Mouse (Mus musculus): ENCODE measurements around the gene Dmrt1. TPM values are rescaled to one million over a fixed set of nuclear protein-coding genes. Genes with fewer than 3 reads are reported as not detected.

The Dmrt1 gene
- polyA plus RNA-seq, 1 experiment from 2014 or later: 0.61 TPM

- Histone ChIP-seq H3K4me3 (no peak overlapping the region), H3K27me3 (ENCODE audit: poor library complexity, severe bottlenecking) (no peaks in the 10 kb centered on the region; the same call in 1 of the 2 replicates), H3K9me3 (no peaks in the 10 kb centered on the region), H3K4me1 (no peaks in the 10 kb centered on the region), H3K27ac (no peak overlapping the region), H3K36me3 (replicated peaks) (no peaks in the 10 kb centered on the region)
- 77% methylated on average over 3 of the region's 3 CpGs for WGBS
- DNase-seq (ENCODE audit: extremely low spot score, low spot score): no peak
Observed at GRCm38 (mm10) chr19:25647136-25647535, 141.7 kb downstream of the Dmrt1 start.

- no peak for DNase-seq (ENCODE audit: extremely low spot score, low spot score)
Observed at GRCm38 (mm10) chr19:25648701-25649100, 143.3 kb downstream of the Dmrt1 start.

GRCm38 (mm10) chr19:25650474-25650873 is 145.1 kb downstream of the Dmrt1 start:
- Histone ChIP-seq H3K27ac (no peak overlapping the region), H3K27me3 (ENCODE audit: poor library complexity, severe bottlenecking) (no peaks in the 10 kb centered on the region; the same call in 1 of the 2 replicates), H3K4me1 (peaks cover 12% of the 10 kb centered on the region), H3K4me3 (no peak overlapping the region), H3K36me3 (replicated peaks) (no peaks in the 10 kb centered on the region), H3K9me3 (no peaks in the 10 kb centered on the region)
- WGBS: 82% methylated on average over 10 of the region's 10 CpGs
- no peak for DNase-seq (ENCODE audit: extremely low spot score, low spot score)

More at GRCm38 (mm10) chr19:25648701-25649100, 143.3 kb downstream of the Dmrt1 start:
- no peak overlapping the region for H3K4me3 ChIP-seq
- no peaks in the 10 kb centered on the region for H3K36me3 ChIP-seq (replicated peaks)
- no peaks in the 10 kb centered on the region; the same call in 1 of the 2 replicates for H3K27me3 ChIP-seq (ENCODE audit: poor library complexity, severe bottlenecking)
- WGBS: 84% methylated on average over 4 of the region's 4 CpGs
- no peaks in the 10 kb centered on the region for H3K9me3 ChIP-seq
- H3K4me1 ChIP-seq: no peaks in the 10 kb centered on the region
- no peak overlapping the region for H3K27ac ChIP-seq

GRCm38 (mm10) chr19:25652560-25652959 is 147.1 kb downstream of the Dmrt1 start:
- peaks cover 12% of the 10 kb centered on the region for H3K4me1 ChIP-seq
- H3K27me3 ChIP-seq (ENCODE audit: poor library complexity, severe bottlenecking): no peaks in the 10 kb centered on the region; the same call in 1 of the 2 replicates
- no peaks in the 10 kb centered on the region for H3K9me3 ChIP-seq
- no peak overlapping the region for H3K27ac ChIP-seq
- DNase-seq (ENCODE audit: extremely low spot score, low spot score): no peak
- no peak overlapping the region for H3K4me3 ChIP-seq
- no peaks in the 10 kb centered on the region for H3K36me3 ChIP-seq (replicated peaks)
- WGBS: 79% methylated on average over 5 of the region's 5 CpGs

Other genes starting within 250 kb of the Dmrt1 start
- 11.0 and 13.4 TPM in 2 replicates for gene Dmrt3, start 104.7 kb downstream of the Dmrt1 start, polyA plus RNA-seq (2016; fragmentation: Nextera tagmentation; extraction: Ambion mirVana)
- 0.06 and 0.39 TPM in 2 replicates for gene Dmrt2, start 166.8 kb downstream of the Dmrt1 start, polyA plus RNA-seq (2016; fragmentation: Nextera tagmentation; extraction: Ambion mirVana)